Mouse (Mus musculus) right cerebral cortex, adult 2 months (tissue): ENCODE results near the gene Larp1.

Source experiments
- DNase-seq, 2 experiments: peaks; one replicate each; pipeline ENCODE4 v3.0.0; 2021 to 2022; ENCODE audit warnings: low spot score in 2 of 2

Larp1 gene

DNA sequence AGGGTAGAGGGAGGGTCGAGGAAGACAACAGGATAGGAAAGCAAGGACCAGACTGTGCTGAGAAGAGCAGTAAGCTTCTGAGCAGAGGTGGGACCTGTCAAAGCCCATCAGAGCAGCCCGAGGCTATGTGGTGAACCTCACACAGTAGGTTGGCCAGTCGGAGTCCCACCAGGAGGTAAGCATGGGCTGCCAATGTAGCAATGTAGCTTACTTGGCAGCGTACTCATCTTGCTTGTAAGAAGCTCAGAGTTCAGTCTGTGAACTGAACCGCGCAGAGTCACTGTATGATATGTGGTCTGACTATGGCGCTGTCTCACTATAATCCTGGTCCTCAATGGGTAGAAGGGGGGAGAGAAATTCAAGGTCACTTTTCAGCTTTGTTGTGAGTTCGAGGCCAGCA lies 5.7 kb upstream of the Larp1 start:
- DNase-seq = no peak

DNA sequence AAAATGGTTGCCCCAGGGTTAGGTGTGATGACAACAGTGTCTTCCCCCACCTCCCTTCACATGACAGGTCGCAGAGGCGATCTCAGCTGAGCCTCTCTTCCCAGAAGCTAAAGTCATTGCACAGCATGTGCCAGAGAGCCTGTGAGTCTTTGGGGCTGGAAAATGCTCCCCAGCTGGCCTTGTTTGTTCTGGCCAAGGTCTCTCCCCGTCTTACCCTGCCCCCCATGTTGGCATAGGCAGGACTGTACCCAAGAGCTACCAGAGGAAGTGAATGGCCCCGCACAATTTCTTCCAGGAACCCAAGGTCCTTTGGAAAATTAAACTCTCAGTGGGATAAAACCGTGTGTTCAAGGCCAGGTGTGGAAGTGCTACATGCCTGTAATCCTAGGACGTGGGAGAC lies 5.1 kb upstream of the Larp1 start:
- DNase-seq = no peak

DNA sequence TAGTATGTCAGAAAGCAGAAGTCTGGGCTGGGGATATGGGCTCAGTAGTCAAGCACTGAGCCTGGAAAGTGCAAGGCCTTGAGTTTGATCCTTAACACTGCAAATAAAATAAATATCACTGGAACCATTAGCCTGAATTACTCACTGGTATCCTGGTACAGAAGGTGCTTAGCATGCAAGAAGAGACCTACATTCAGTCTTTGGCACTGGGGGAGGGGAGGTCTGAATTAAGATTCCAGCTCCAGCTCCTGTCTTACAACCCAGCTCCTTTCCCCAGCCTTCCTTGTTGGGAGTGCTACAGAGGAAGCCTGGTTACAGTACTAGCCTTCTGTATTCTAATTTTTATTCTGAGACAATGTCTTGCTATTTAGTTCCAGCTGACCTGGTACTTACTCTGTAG lies 3.8 kb upstream of the Larp1 start:
- no peak for DNase-seq

DNA sequence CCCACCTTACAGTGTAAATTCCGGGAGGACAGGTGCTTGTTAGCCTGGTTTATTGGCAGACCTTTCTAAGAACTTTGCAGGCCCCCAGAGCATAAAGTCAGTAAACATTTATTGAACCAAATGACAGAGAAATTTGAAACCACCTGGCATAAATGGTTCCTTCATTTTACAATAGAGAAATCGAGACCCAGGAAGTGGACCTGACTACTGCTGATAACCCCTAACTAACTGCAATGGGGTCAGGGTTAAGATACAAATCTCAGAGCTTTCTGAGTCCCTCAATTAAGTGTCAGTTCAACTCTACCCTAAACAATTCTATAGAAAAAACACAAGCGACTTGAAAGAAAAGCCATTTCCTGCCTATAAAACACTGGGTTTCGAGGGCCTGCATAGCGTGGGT lies 851 bp upstream of the Larp1 start:
- DNase-seq = no peak

DNA sequence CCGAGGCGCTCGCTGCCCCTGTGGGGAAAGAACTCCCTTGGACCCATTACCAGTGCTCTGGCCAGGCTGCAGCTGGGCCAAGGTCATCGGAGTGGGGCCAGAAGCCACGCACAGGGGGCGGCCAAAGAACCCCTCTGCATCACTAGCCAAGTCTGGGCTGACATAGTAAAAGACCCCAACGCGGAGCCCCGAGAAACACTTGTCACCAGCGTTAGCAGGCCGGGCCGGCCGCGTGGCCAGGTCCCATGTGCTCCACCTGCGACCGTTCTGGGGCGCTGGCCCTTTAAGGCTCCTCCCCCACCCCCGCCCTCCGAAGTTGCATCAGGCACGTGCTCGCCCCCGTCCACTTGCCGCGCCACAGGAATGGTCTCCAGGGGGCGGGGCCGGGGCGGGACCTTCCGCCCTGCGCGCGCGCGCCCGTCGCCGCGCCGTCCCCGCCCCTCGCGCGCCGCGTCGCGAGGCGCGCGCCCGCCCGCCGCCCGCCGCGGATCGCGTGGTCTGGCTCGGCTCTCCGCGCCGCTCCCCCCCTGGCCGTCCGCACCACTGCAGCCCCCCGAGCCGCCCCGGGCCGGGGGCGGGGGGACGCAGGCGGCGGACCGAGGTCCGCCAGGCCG lies 320 bp upstream of the Larp1 start:
- peak; percentile 66 to 79 for DNase-seq

DNA sequence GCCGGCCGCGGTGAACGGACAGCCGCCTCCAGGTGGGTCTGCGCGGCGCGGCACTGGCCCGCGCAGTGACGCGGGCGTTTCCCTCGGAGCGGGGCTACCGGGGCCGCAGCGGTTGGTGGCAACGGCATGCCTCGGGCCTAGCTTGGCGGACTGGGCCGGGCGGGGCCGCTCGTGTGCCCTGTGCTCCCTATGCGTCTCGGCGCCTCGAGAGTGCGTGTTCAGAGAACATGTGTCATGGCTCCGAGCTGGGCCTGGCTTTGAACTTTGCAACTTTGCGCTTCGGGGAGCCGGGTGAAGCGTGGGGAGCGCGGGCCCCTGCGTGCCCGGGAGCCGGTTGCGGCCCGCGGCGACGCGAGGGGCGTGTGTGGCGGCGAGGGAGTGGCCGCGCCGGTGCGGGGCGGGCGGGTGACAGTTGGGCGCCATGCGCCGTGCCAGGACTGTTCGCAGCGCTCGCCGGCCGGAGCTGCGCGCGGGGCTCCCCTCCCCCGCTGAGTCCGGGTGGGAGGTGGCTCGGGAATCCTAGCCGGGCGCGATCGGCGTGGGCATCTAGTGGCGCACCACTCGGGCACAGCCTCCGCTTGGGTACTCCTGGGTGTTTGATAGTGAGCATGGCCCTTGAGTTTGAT lies 765 bp downstream of the Larp1 start:
- DNase-seq = peak; percentile 72 to 73

DNA sequence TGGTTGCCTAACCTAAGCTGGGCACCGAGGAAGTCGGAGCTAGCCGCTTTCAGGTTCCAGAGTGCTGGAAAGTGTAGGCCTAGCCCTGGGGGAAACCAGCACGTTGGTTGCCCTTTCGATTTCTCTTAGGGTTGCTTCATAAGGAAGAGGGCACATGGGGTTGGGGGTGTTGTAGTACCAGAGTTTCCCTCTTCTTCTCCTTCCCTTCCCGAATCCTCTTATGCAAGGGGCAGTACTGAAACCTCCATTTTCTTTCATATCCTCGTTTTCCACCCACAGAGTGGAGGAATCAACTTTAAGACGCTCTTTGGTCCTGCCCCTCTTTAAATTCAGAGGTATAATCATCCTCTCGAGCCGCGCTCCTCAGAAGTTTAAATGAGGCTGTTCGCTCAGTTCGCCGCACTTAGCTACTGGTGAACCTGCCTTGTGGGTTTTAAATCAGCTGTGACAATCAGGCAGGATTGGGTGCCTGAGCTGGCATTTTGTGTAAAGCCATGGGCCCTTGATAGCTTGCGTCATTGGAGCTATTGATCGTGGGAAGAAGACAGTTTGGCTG lies 1.4 kb downstream of the Larp1 start:
- DNase-seq = peak in 1 of 2 experiments; percentile 16

DNA sequence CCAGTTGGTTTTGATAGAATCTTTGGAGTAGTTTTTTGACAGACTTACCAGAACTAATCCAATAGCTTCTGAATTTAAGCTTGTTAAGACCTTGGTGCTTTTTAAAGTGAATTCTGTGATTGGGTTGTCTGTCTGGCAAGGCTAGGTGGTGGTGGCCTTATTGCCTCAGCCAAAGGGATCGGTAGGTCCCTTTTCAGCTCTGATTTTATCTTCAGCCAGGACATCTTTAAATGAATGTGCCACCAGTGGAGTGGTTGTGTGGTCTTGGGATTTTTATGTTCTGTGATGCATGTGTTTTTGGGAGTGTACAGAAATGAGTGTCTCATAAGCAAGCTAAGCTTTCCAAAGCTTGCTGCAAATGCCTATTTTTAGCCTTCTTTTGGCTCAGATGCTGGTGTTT lies 2.1 kb downstream of the Larp1 start:
- no peak for DNase-seq

DNA sequence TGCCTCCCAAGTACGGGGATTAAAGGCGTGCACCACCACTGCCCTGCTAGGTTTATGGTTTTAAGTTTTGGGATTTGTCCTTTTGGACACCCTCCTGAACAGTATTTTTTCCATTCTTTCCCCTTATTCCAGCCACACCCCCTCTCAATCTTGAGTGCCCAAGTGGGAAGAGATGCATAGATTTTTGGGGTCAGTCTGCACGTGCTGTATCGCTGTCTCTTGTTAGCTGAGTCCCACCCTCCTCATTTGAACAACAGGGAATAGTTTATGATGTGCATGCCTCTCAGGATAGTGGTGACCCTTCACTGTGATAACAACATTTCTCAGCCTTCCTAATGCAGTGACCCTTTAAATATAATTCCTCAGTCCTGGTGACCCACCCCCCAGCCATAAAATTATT lies 2.9 kb downstream of the Larp1 start:
- DNase-seq = no peak

DNA sequence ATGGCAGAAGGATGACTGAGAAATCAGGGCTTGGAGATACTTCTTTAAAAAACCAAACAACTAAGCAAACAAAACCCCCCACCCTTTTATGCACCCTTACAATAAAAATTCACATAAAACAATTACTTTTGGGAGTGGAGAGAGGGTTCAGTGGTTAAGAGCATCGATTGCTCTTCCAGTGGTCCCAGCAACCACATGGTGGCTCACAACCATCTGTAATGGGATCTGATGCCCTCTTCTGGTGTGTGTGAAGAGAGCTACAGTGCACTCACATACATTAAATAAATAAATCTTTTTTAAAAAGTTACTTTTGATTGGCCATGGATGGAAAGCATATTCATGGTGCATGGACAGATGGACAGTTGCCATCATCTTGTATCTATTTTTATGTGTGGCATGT lies 3.8 kb downstream of the Larp1 start:
- no peak for DNase-seq

DNA sequence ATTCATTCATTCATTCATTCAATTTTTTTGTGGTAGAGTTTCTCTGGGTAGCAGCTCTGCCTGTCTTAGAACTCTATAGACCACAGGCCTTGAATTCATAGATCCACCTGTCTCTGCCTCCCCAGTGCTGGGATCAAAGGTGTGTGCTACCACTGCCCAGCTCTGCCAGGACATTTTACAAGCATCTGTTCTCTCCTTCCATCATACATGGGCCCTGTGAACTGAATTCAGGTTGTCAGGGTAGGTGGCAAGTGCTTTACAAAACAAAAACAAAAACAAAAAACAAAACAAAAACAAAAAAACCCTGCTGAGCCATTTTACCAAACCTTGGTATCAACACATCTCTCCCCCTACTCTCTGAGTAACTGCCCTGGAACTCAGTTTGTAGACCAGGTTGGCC lies 4.2 kb downstream of the Larp1 start:
- no peak for DNase-seq

DNA sequence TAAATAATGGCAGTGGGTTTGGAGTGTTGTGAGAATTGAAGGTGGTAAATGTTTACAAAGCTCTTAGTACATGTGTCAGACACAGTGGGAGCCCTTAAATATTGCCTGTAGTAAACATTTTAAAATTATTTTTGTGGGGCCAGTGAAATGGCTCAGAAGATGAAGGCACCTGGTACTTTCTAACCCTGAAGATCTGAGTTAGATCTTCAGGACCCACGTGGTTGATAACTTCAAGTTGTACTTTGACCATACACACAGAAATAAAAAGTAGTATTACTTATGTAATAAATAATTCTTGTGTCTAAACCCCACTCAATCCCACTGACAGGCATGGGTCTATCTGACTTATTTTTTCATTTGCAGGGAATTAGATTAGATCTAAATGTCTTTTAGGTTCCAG lies 5.7 kb downstream of the Larp1 start:
- DNase-seq = no peak

DNA sequence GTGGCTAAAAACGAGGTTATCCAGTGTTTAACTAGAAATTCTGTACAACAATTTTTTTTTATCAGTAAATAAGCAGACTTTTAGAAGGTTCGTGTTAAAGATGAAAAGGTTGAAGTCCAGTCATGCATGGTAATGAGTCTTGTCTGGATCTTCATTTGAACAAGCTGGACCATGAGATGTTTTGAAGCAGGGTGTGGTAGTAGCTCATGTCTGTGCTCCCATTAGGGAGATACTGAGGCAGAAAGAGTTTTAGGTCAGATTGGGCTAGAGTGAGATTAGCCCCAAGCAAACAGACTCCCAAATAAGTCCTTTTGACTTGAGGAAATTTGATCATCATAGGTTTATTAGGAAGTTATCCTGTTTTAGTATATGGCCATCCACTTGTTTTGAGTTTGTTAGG lies 6.5 kb downstream of the Larp1 start:
- DNase-seq = no peak

DNA sequence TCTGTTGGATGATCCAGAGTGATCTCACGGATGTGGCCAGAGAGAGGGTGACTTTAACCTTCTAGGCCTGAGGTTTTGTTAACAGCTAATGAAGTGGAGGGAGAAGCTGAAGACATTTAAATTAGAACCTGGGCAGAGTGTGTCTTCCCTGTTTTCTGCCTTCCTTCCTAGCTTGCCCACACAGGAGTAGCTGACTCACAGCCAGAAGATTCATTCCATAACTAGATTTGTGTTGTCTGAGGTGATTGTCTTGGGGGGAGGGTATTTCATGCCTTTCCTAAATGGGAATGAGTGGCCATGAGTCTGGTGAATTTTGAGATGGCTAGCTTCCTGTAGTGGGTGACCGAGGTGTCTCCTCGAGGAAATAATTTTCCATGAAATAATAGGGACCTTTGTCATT lies 7.5 kb downstream of the Larp1 start:
- peak in 1 of 2 experiments; percentile 30 for DNase-seq

DNA sequence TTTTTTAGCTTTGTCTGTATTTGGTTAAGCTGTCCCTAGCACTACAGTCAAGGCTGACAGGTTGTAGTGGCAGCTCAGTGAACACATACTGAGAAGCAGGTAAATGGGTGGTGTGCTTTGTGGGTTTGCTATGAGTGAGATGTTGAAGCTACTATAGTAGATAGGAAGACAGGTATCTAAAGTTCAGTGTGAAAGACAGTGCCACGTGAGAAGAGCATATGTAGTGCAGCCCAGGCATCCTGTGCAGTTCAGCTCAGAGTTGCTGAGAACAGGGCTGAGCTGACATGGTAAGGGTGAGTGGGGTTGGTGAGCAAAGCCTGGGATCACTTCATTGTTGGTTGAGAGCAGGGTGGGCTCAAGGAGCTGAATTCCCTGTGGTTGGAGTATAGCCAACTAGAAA lies 8.6 kb downstream of the Larp1 start:
- no peak for DNase-seq

DNA sequence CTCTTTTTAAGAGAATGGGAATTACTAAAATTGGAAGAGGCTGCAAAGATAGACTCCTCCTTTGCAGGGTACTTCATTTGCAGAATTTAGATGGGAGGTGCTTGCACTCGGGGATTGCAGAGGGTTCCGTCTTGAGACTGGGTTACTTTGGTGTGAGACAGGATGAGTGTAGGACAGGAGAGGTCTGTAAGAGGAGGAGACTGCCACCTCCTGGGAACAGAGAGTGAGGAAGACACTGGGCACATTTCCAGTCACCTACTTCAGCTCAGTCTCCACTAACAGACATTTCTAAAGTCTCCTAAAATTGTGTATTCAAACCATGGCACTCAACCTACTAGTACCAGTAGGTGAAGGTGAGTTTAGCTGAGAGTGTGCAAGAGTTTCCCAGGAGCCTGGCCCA lies 9.4 kb downstream of the Larp1 start:
- DNase-seq = peak; percentile 31 to 38

DNA sequence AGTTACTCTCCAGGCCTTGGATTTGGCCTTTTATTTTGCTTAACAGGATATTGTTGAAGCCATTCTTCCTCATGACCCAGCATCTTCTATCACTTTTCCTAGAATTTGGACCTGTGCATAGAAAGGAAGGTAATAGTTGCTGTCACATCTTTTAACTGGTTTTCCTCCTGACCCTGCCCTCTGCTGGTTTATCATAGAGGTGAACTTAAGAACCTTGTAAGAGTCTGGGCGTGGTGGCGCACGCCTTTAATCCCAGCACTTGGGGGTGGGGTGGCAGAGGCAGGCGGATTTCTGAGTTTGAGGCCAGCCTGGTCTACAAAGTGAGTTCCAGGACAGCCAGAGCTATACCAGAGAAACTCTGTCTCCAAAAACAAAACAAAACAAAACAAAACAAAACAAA lies 9.8 kb downstream of the Larp1 start:
- DNase-seq = no peak

DNA sequence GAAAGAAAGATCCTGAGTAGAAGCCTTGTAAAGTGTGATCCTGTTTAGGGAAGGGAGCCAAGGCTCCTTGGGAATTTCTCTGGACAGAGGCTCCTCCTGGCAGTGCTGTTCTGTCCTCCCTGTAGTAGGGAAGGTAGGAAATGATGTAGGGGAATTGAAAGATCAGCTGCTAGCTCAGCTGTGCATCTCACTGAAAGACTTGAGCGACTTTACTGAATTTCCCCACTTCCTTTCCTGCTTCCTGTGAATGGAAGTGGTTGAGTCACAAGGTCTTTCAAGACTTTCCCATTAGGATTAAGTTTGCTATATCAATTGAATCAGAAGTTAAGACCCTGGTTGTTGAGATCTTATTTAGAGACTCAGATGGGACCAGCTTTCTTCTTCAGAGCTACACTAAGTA lies 12.2 kb downstream of the Larp1 start:
- DNase-seq = no peak

DNA sequence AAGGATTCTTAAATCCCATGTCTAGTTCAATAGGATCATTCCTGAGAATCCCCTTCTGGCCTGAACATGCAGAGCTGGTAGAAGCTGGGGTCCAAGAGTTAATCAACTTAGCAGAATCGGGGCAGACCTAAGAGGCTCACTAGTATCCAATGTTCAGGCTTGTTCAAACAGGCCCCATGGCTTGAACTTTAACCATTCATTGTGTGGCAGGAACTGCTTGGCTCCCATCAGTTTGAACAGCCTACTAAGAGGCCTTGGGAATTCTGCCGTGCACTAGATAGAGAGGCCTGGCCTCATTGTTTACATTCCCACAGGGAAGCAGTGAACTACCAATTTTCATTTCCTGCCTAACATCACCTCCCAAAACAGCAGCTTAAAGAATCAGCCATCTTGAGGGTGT lies 12.8 kb downstream of the Larp1 start:
- no peak for DNase-seq

DNA sequence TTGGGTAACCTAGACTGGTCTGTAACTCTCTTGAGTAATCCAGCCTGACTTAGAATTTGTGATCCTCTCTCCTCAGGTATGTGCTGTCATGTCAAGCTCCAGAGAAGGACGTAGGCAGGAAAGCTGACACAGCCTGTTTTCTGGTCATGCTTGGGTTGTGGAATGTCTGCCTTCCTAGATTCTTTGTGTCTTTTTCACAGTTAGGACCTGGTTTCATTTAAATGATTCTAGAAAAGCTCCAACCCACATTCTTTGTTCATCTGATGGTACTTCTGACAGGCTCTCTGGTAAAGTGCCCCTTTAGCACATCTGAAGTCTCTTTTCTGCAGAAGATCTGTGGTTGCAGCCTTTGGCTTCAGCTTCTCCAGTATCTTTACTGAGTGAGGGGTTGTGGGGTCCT lies 15.4 kb downstream of the Larp1 start:
- DNase-seq = no peak

DNA sequence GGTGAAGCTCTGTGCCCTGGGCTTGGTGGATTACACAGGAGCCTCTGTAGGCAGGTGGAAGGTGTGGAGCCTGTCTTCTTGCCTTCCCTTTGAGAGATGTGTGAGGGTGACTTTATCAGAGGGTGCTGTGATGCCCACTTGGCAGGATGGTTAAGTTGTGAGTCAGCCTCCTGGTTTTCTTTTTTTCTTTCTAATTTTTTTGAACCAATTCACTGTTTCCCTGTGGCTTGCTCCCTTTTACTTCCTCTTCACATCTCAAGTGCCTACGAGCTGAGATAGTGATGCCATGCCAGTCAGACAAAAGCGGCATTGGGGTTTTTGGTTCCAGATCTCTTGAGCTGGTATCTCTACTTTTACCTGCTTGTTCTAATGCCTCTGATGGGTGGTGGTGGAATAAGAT lies 15.8 kb downstream of the Larp1 start:
- DNase-seq = no peak

DNA sequence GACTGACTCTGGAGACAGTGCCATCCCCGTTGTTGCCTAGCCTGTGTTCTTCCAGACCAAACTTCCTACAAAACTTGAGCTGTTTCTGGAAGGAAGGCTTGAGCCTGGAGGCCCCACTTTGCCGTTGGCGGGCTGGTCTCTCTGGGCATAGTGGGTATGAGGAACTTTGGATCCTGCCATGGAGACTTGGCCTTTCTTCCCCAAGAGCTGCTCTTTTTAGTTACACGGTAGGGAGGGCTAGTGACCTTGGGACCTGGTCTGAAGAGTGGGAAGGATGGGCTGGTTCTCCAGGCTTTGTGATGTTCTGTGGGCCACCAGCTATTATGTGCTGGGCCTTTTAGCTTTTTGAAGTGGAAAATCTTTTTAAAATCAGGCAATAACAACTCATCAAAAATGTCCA lies 17.0 kb downstream of the Larp1 start:
- DNase-seq = no peak

DNA sequence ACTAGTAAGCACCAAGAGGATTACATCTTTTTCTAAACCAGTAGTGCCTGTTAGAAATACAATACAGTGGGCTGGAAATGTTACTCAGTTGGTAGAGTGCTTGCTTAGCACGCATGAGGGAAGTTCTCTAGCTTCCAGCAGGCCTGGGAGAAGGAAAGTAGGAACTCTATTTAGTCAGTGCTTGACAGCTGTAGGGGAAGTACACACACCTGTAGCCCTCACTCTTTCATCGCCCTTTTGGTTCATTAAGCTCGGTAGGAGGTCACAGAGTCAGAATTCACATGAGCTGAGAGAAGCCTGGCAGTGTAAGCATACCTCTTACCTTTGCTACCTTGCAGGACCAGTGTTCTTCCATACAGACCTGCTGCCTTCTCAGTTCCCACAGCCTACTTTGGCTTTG lies 17.5 kb downstream of the Larp1 start:
- no peak for DNase-seq

DNA sequence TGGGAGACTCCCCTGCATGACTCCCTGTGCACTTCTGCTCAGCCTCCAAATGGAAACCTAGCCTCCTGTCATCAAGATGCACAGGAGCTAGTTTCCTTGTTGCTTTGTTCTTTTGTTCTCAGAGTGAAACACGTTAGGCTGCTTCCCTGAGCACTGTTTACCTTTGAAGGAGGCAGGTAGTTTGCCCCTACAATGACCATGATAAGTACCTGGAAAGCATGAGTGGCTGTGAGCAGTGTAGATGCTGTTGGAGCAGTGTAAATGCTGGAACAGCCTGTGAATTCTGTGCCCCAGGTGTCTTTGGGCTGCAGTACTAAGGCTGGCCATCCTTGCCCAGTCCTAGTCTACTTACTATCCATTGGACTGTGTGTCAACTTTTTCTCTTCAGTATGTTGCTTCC lies 18.0 kb downstream of the Larp1 start:
- no peak for DNase-seq
